Mouse (Mus musculus) kidney, adult 2 months (tissue): ENCODE results near the gene Sh2b3. TPM values are rescaled to one million over a fixed set of nuclear protein-coding genes. Genes with fewer than 3 reads are reported as not detected.

Experiments
- DNase-seq: peaks from one replicate; pipeline ENCODE4 v3.0.0; 2021
- H3K27ac ChIP-seq: fragments of 200-500 bp; 2 replicates; pipeline ENCODE4 v1.5.1; 2012; ENCODE audit warnings: low read depth, low read length, control low read depth, inconsistent platforms; ENCODE audit not compliant: insufficient read depth
- H3K27me3 ChIP-seq: fragments of 200-500 bp; replicated peaks from 2 replicates; pipeline ENCODE4 v1.6.1; 2012; ENCODE audit warnings: mild to moderate bottlenecking, moderate library complexity, low read length, inconsistent platforms; ENCODE audit not compliant: control insufficient read depth, insufficient read depth
- H3K36me3 ChIP-seq: fragments of 200-500 bp; 2 replicates; pipeline ENCODE4 v1.6.1; 2012; ENCODE audit warnings: mild to moderate bottlenecking, moderate library complexity, low read length, inconsistent platforms; ENCODE audit not compliant: control insufficient read depth, insufficient read depth
- H3K4me1 ChIP-seq: fragments of 200-500 bp; 2 replicates; pipeline ENCODE4 v1.6.1; 2011; ENCODE audit warnings: low read length; ENCODE audit not compliant: control insufficient read depth, insufficient read depth
- H3K4me3 ChIP-seq: fragments of 200-500 bp; 2 replicates; pipeline ENCODE4 v1.5.1; 2011; ENCODE audit warnings: mild to moderate bottlenecking, low read depth, low read length, control low read depth; ENCODE audit not compliant: insufficient read depth
- CTCF ChIP-seq: fragments of 200-500 bp; conservative IDR thresholded peaks from 2 replicates; pipeline ENCODE4 v1.5.1; 2011; ENCODE audit warnings: low read depth, mild to moderate bottlenecking, control low read depth, low read length, moderate library complexity, mixed read lengths; ENCODE audit not compliant: insufficient read depth, insufficient read length
- POLR2A ChIP-seq: fragments of 200-500 bp; IDR thresholded peaks from one replicate; pipeline ENCODE4 v1.6.1; 2011; ENCODE audit warnings: low read depth, low read length, control low read depth
- WGBS: fragments of 180-500 bp; shearing (Covaris S2); methylation state at CpG from one replicate; pipeline ENCODE4 v1.1.7; 2018; 5-methylcytosine and 5-hydroxymethylcytosine counted together
- polyA plus RNA-seq: library from polyadenylated mRNA; depleted of rRNA; stranded (reverse); fragments of >200 nt; gene quantifications from 2 replicates; pipeline ENCODE4 v1.2.3, GENCODE M21; 2012

Sh2b3 gene
- polyA plus RNA-seq, 1 experiment = 19.7 TPM

DNA sequence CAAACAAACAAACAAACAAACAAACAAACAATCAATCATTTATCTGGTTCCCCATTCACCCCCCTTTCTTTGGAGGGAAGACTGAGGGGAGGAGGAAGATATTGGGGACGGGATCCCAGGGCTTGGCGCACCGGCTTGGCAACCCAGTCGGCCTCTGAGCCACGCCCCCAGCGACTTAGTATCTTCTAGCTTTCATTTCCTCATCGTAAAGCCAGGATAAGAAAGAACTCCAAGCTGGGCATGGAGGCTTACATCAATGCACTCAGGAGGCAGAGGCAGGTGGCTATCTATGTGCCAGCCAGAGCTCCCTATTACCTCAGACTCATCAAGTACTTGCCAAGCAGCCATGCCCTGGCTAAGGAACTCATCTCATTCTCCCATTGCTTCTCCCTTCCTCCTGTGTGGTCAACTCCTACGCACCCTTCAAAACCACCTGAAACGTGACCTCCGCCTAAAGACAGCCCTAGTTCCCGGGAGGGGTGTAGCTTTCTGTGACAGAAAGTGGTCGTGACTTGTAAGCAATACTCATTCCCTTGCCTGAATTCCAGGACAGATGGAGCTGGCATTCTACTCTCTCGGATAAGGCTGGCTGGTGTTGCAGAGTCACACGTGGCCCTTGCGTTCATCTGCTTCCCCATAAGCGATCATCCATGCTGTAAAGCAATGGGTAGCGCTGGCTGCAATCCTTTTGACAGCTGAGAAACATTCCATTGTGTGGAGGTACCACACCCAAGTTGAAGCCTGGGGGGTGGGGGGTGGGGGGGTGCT lies 5.9 kb upstream of the Sh2b3 start:
- 21% methylated on average over 17 of the region's 17 CpGs for WGBS
- Histone ChIP-seq H3K36me3 (no peaks in the 10 kb centered on the region), H3K4me1 (peaks cover 11% of the 10 kb centered on the region; the same call in 1 of the 2 replicates), H3K27me3 (no peaks in the 10 kb centered on the region), H3K27ac (no peak overlapping the region), H3K4me3 (no peak overlapping the region)
- DNase-seq = no peak
- TF ChIP-seq POLR2A (no peak), CTCF (no peak)

DNA sequence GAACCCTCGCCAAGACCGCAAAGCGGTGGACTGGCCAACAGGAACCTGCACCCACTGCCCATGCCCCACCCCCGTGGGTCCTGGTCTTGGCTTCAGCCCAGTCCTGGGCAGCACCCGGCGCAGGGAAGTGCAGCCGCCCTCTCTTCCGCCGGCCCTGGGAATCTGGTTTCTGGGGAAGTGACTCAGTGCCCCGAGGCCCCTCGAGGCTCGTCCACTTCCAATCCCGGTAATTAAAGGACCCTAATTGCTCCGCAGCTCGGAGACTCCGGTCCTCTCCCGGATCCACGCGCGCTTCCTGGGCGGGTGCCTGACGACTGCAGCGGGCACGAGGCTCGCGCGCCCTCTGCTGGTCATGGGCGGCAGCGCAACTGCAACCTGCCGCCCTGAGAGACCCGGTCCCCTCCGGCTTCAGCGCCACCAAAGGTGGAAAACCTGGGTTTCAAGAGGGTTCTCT lies 5.2 kb upstream of the Sh2b3 start:
- Histone ChIP-seq H3K4me1 (peaks cover 11% of the 10 kb centered on the region; the same call in 1 of the 2 replicates), H3K27me3 (no peaks in the 10 kb centered on the region), H3K4me3 (peak overlapping the region; percentile 48), H3K27ac (no peak overlapping the region), H3K36me3 (no peaks in the 10 kb centered on the region)
- WGBS = under 1% methylated on average over 33 of the region's 33 CpGs
- DNase-seq = peak; percentile 88
- peak; percentile 86 for TF ChIP-seq CTCF
- TF ChIP-seq POLR2A = no peak

DNA sequence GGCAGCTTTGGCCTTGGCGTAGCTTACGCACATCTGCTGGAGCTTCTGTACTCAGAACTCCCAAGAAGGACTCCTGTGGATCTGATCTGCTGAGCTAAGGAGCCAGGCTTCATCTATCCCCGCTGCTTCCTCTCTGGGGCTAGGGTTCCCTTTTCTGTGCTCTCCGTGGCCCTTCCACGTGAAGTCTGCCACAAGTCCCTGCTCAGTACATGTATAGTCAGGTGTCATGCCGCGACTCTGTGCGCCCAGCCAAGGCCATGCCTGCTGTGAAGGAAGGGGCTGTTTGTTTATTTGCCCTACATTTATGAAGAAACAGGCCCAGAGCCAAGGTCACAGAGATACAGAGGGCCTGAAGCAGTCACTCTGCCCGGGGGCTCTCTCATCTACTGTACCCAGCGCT lies 4.5 kb upstream of the Sh2b3 start:
- TF ChIP-seq POLR2A (no peak), CTCF (no peak)
- peak; percentile 17 for DNase-seq

DNA sequence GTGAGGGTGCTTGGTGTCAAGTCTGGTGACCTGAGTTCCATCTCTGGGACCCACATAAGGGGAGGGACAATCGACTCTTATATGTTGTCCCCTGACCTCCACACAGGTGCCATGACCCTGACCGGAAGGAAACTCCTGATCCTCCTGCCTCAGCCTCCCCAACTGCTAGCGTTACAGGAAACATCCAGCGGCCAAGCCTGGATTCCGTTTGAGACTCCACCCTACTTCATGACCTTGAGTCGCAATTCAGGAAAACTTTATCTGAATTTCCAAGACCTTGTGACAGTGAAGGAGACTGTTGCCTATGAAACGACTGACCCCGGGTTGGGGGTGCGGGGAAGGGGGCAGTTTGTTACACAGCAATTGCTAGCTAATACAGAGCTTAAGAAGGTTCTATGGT lies 4.1 kb upstream of the Sh2b3 start:
- H3K4me3 ChIP-seq = no peak overlapping the region
- no peak overlapping the region for H3K27ac ChIP-seq
- no peak for DNase-seq
- H3K27me3 ChIP-seq = no peaks in the 10 kb centered on the region
- peaks cover 11% of the 10 kb centered on the region; the same call in 1 of the 2 replicates for H3K4me1 ChIP-seq
- WGBS = 89% methylated on average over 9 of the region's 9 CpGs
- H3K36me3 ChIP-seq = no peaks in the 10 kb centered on the region
- TF ChIP-seq POLR2A (no peak), CTCF (no peak)

More for the DNA sequence above, 4.5 kb upstream of the Sh2b3 start:
- Histone ChIP-seq H3K36me3 (no peaks in the 10 kb centered on the region), H3K4me1 (peaks cover 11% of the 10 kb centered on the region; the same call in 1 of the 2 replicates), H3K4me3 (no peak overlapping the region), H3K27ac (no peak overlapping the region), H3K27me3 (no peaks in the 10 kb centered on the region)
- WGBS = 46% methylated on average over 10 of the region's 10 CpGs

- H3K36me3 ChIP-seq = no peaks in the 10 kb centered on the region
- no peak for DNase-seq
- 12% methylated on average over 7 of the region's 7 CpGs for WGBS
- H3K27me3 ChIP-seq = no peaks in the 10 kb centered on the region
- H3K27ac ChIP-seq = peak overlapping the region; percentile 57
- H3K4me3 ChIP-seq = peak overlapping the region; percentile 52; the same call in 1 of the 2 replicates
- peaks cover 11% of the 10 kb centered on the region; the same call in 1 of the 2 replicates for H3K4me1 ChIP-seq
- TF ChIP-seq CTCF (no peak), POLR2A (no peak)
Measured at GRCm38 (mm10) chr5:121839128-121839473, 1.7 kb upstream of the Sh2b3 start.

- Histone ChIP-seq H3K27ac (peak overlapping the region; percentile 84), H3K4me3 (peak overlapping the region; percentile 52), H3K36me3 (no peaks in the 10 kb centered on the region), H3K4me1 (peaks cover 11% of the 10 kb centered on the region; the same call in 1 of the 2 replicates), H3K27me3 (no peaks in the 10 kb centered on the region)
- DNase-seq = peak; percentile 87
- TF ChIP-seq POLR2A = no peak
- no peak for TF ChIP-seq CTCF
- WGBS = under 1% methylated on average over 46 of the region's 46 CpGs
Measured at GRCm38 (mm10) chr5:121838341-121839127, 1.1 kb upstream of the Sh2b3 start.
